Mouse (Mus musculus) mouse embryonic stem cell (cell line): ENCODE measurements around the gene Rgs7bp.
"Not testable (repeated sequence)": the region's sequence is repeated elsewhere in the genome, so short reads cannot be mapped to it uniquely, and the experiment has no call there.

Experiments used
- in situ Hi-C, 2 experiments: fragments of 300-500 bp; cut with MboI; formaldehyde crosslinking; loops; 1 replicate in 1 of 2; 3 replicates in 1 of 2; pipeline ENCODE4 v1.14.3; 2019 to 2020; ENCODE audit warnings: low sequenced_read_pairs in 2 of 2, low pct_unique_long_range_greater_than_20kb in 1 of 2, mixed read lengths in 1 of 2; ENCODE audit not compliant: unreplicated experiment in 1 of 2

The Rgs7bp gene

DNA sequence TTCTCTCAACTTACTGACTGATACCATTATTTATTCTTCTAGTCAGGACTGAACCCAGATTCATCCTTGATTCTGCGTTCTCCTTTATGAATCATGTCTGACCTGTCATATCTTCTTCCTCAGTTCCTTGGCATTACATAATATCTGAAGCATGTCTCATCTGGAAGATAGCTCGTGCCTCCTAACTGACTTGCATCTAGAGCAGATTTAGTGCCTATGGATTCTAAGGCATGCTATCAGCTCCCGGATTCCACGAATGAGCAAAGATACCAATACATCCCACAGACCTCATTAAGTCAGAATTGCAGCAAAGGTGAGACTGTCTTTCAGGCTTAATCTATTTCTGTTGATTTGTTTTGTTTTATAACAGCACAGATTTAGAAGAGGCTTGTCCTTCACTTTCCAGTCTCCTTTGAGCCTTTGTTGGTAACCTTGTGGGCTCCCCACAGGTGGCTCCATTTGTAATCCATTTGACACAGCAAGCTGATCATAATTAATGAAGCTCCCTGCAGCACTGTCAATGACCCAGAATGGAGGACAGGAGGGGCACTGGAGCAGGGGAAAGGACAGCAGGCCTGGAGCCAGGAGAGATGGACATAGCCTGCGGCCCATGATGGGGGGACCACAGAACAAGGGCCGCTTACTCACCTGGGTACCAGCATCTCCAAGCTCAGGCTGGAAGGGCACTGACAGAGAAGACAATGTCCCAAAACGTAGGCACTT lies 94.4 kb downstream of the Rgs7bp start:
- in situ Hi-C loops = no loop called here

- in situ Hi-C loops = no loop called here
Observed at GRCm38 (mm10) chr13:104959733-104960132, 95.0 kb downstream of the Rgs7bp start.

DNA sequence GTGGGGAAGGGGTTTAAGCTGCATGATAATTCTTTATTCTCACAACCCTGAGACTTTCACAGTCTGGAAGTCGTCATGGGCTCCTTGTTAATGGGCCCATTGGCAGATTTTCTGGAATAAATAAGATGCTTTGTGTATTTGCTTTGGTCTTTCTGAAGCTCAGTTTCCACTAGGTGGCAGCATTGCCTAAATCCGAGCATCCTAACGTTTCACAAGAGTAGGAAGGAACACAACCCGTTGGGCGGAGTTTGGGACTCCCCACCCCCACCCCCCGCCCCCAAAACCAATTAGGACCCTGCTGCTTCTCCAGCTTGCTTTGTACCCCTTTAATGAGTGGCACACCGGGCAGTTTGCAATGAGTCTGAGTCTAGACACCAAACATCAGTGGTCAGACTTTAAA lies 106.8 kb downstream of the Rgs7bp start:
- in situ Hi-C loops = loop anchor here in 1 of 2 experiments (25.0 kb wide), 1 partner anchor 136 kb away; the partner anchor contains the start of gene Cwc27

- in situ Hi-C loops = loop anchor here in 1 of 2 experiments (25.0 kb wide), 1 partner anchor 128 kb away; the partner anchor contains the start of gene Cwc27
Observed at GRCm38 (mm10) chr13:104940483-104940882, 114.2 kb downstream of the Rgs7bp start.

- in situ Hi-C loops = loop anchor here in 1 of 2 experiments (25.0 kb wide), 1 partner anchor 128 kb away; the partner anchor contains the start of gene Cwc27
Observed at GRCm38 (mm10) chr13:104939856-104940255, 114.9 kb downstream of the Rgs7bp start.

GRCm38 (mm10) chr13:104938966-104939593 lies 115.7 kb downstream of the Rgs7bp start:
- in situ Hi-C loops = loop anchor here in 1 of 2 experiments (25.0 kb wide), 1 partner anchor 127 kb away; the partner anchor contains the start of gene Cwc27

GRCm38 (mm10) chr13:104937759-104938158 lies 117.0 kb downstream of the Rgs7bp start:
- in situ Hi-C loops = loop anchor here in 1 of 2 experiments (25.0 kb wide), 1 partner anchor 125 kb away; the partner anchor contains the start of gene Cwc27

- in situ Hi-C loops = loop anchor here in 1 of 2 experiments (25.0 kb wide), 1 partner anchor 124 kb away; the partner anchor contains the start of gene Cwc27
Observed at GRCm38 (mm10) chr13:104936586-104936985, 118.1 kb downstream of the Rgs7bp start.

DNA sequence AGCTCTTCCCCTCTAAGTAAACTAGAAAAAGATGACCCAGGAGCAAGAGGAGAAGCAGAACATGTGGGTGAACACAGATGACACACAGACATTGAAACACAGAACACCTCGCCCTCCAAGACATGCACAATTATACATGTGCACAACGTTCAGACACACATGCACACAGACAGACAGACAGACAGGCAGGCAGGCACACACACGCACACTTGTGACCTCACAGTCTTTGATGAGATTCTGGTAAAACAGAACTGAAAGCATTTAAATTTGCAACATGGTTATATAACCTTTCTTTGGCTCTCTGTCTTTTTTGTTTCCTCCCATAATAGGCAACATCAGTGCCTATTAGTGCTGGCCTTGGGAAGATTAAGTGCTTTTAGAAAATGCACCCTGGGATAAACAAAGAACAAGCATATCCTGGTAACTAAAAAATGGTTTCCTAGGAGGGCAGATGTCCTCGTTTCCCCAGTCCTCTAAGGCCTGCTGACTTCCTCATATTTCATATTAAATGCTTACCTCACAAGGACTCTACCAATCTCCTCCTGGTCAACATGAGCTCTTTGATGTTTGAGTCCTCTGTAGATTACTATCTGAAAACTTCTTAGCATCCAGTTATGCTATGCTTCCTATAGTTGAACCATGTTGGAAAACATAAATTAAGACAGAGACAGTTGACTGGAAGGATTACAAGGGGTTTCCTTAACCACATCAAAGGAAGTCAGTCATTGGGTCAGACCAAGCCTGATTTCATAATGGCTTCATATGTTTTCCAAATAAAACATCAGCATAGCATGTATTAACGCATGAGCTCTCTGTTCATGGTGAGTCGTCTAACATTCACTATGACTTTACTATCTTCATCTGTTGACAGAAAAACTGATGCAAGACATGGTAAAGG lies 122.8 kb downstream of the Rgs7bp start:
- in situ Hi-C loops = loop anchor here in 1 of 2 experiments (25.0 kb wide), 1 partner anchor 120 kb away; the partner anchor contains the start of gene Cwc27

DNA sequence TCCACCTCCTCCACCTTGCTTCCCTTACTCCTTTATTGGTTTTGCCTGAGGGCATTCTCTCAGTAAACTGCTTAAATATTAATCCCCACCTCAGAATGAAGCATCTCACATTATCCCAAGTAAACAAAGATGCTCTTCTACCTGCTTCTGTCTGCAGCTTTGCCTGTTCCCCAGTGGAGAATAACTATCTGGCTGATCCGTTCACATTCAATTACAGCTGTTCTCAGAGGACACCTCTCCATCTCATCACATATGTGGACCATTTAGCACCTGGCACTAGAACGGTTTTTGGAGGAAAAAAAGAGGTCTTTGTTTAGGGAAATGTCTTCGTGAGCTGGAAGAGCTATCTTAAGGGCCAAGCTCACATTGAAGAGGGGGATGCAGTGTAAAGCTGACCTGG lies 123.9 kb downstream of the Rgs7bp start:
- in situ Hi-C loops = loop anchor here in 1 of 2 experiments (25.0 kb wide), 1 partner anchor 119 kb away; the partner anchor contains the start of gene Cwc27

DNA sequence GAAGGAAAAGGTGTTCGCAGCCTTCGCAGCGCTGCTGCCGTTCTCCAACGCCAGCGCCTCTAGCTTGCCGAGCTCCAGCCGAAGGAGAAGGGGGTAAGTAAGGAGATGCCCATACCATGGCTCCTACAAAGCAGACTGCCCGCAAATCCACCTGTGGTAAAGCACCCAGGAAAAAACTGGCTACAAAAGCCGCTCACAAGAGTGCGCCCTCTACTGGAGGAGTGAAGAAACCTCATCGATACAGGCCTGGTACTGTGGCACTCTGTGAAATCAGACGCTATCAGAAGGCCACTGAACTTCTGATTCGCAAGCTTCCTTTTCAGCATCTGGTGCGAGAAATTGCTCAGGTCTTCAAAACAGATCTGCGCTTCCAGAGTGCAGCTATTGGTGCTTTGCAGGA lies 136.1 kb downstream of the Rgs7bp start:
- in situ Hi-C loops = no loop called here

DNA sequence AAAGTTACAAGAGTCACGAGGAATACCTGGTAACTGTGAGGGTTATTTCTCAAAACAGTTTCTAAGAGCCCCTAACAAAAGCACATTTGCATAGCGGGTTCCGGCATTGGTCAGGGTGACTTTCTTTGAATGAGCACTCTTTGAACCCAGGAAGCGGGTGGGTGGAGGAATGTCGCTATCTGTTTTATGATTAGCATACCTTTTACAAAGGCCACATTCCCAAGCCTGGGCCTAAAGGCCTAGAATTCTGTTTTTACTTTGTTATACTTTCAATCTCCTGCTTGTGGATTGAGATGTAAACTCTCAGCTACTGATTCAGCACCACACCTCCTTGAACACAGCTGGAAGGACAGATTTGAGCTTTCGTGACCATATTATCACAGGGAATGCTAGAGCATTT lies 138.0 kb downstream of the Rgs7bp start:
- in situ Hi-C loops = not testable (repeated sequence)

GRCm38 (mm10) chr13:104916106-104916505 lies 138.6 kb downstream of the Rgs7bp start:
- in situ Hi-C loops = no loop called here

DNA sequence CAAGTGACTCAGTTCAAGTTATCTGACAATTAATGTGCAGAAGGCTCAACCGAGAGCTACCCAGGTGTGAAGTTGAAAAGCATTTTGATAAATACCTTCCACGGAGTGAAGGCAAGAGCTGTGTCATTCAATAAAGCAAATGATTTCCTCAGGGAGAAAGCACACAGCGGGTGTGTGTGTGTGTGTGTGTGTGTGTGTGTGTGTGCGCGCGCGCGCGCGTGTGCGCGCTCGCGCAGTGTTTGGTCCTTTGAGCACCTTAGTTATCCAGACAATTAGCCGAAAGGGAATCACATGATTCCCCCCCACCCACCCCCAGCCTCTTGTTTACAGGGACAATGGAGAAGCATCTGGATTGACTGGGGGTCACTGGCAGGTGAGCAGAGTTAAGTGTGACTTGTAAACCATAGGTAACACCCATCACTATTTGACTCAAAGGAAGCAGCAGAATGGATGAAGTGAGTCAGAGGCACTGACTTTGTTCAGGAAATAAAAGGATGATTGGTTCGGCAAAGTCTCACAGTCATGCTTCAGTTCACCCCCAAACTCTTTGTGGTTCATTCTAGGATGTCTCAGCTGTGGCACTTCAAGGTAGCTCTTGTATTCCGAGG lies 140.3 kb downstream of the Rgs7bp start:
- in situ Hi-C loops = no loop called here

- in situ Hi-C loops = not testable (repeated sequence)
Observed at GRCm38 (mm10) chr13:104911626-104912025, 143.1 kb downstream of the Rgs7bp start.

DNA sequence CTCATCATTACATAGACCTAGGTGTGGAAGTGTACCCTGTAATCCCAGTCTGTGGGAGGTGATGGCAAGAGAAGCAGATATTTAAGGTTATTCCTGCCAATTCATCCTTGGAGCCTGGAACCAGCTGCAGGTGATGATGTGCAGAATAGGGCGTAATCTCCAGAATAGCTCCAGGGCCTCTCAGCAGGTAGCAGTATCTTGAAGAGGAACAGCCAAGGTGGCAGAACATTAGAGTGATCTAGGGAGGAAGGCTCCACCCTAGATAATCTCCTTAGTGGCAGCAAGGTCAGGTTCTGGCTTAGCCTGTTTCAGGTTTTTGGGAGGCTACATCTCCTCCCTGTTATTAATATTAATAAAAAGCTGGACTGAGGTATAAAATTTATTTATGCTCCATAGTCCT lies 143.7 kb downstream of the Rgs7bp start:
- in situ Hi-C loops = not testable (repeated sequence)

GRCm38 (mm10) chr13:104908691-104909090 lies 146.0 kb downstream of the Rgs7bp start:
- in situ Hi-C loops = no loop called here
